Mouse (Mus musculus): ENCODE data around the gene Arhgef40. TPM values are rescaled to one million over a fixed set of nuclear protein-coding genes. Genes with fewer than 3 reads are reported as not detected.

Gene Arhgef40
- total and polyA plus RNA-seq, 3 experiments: 27.2 to 49.0 (median 27.8) TPM

- no peak for DNase-seq
- WGBS: 93% methylated on average over 8 of the region's 8 CpGs
These were observed 37.2 kb downstream of the Arhgef40 start for GRCm38 (mm10) chr14:52021568-52022212.

GRCm38 (mm10) chr14:52022244-52022708, 37.8 kb downstream of the Arhgef40 start:
- H3K4me1 ChIP-seq (ENCODE audit: control insufficient read depth, insufficient read depth, low read length): peaks cover 9% of the 10 kb centered on the region
- H3K27me3 ChIP-seq (ENCODE audit: control insufficient read depth, insufficient read depth, low read length): no peaks in the 10 kb centered on the region
- no peak for DNase-seq
- peak overlapping the region; percentile 72 for H3K27ac ChIP-seq
- no peaks in the 10 kb centered on the region for H3K36me3 ChIP-seq (ENCODE audit: control insufficient read depth, insufficient read depth, low read length)
- TF ChIP-seq EP300 (IDR thresholded peaks at IDR 0.05; ENCODE audit: insufficient read depth, low read depth, low read length) (no peak), POLR2A (IDR thresholded peaks at IDR 0.05; ENCODE audit: insufficient read depth, low read depth, low read length) (no peak)
- no peak overlapping the region for H3K9ac ChIP-seq (ENCODE audit: low read depth, low read length)
- no peaks in the 10 kb centered on the region for H3K79me2 ChIP-seq (replicated peaks; ENCODE audit: control insufficient read depth, insufficient read depth, low read length)
- intact Hi-C loops (cut with DNase I): no loop called here
- H3K4me3 ChIP-seq: peak overlapping the region; percentile 47; the same call in 1 of the 2 replicates
- WGBS: 67% methylated on average over 3 of the region's 3 CpGs

More at GRCm38 (mm10) chr14:52021568-52022212, 37.2 kb downstream of the Arhgef40 start:
- Histone ChIP-seq H3K9ac (ENCODE audit: low read depth, low read length) (no peak overlapping the region), H3K36me3 (ENCODE audit: control insufficient read depth, insufficient read depth, low read length) (no peaks in the 10 kb centered on the region), H3K27me3 (ENCODE audit: control insufficient read depth, insufficient read depth, low read length) (no peaks in the 10 kb centered on the region), H3K79me2 (replicated peaks; ENCODE audit: control insufficient read depth, insufficient read depth, low read length) (no peaks in the 10 kb centered on the region), H3K4me3 (no peak overlapping the region), H3K4me1 (ENCODE audit: control insufficient read depth, insufficient read depth, low read length) (peaks cover 9% of the 10 kb centered on the region), H3K27ac (no peak overlapping the region)
- TF ChIP-seq CTCF (IDR thresholded peaks at IDR 0.05): no peak
- TF ChIP-seq POLR2A (IDR thresholded peaks at IDR 0.05; ENCODE audit: insufficient read depth, low read depth, low read length): no peak
- no peak for TF ChIP-seq EP300 (IDR thresholded peaks at IDR 0.05; ENCODE audit: insufficient read depth, low read depth, low read length)
- intact Hi-C loops (cut with DNase I): no loop called here

GRCm38 (mm10) chr14:52022709-52023459, 38.4 kb downstream of the Arhgef40 start:
- peak overlapping the region; percentile 72 for H3K27ac ChIP-seq
- H3K4me1 ChIP-seq (ENCODE audit: control insufficient read depth, insufficient read depth, low read length): peaks cover 9% of the 10 kb centered on the region
- intact Hi-C loops (cut with DNase I): loop anchor here (1.0 kb wide), 1 partner anchor 120 kb away; no protein-coding TSS in a partner anchor
- H3K4me3 ChIP-seq: peak overlapping the region; percentile 47
- TF ChIP-seq EP300 (IDR thresholded peaks at IDR 0.05; ENCODE audit: insufficient read depth, low read depth, low read length): peak; percentile 52; the same call in 1 of the 2 replicates
- peak; percentile 74 for TF ChIP-seq POLR2A (IDR thresholded peaks at IDR 0.05; ENCODE audit: insufficient read depth, low read depth, low read length)
- peak; percentile 90 for TF ChIP-seq CTCF (IDR thresholded peaks at IDR 0.05)
- H3K36me3 ChIP-seq (ENCODE audit: control insufficient read depth, insufficient read depth, low read length): no peaks in the 10 kb centered on the region
- H3K79me2 ChIP-seq (replicated peaks; ENCODE audit: control insufficient read depth, insufficient read depth, low read length): no peaks in the 10 kb centered on the region
- WGBS: 4% methylated on average over 23 of the region's 23 CpGs
- DNase-seq: peak; percentile 86 to 88
- peak overlapping the region; percentile 28 for H3K9ac ChIP-seq (ENCODE audit: low read depth, low read length)
- no peaks in the 10 kb centered on the region for H3K27me3 ChIP-seq (ENCODE audit: control insufficient read depth, insufficient read depth, low read length)

GRCm38 (mm10) chr14:52024133-52024532, 39.6 kb downstream of the Arhgef40 start:
- H3K27me3 ChIP-seq (ENCODE audit: control insufficient read depth, insufficient read depth, low read length): no peaks in the 10 kb centered on the region
- intact Hi-C loops (cut with DNase I): no loop called here
- H3K4me1 ChIP-seq (ENCODE audit: control insufficient read depth, insufficient read depth, low read length): peaks cover 7% of the 10 kb centered on the region
- no peak overlapping the region for H3K9ac ChIP-seq (ENCODE audit: low read depth, low read length)
- H3K79me2 ChIP-seq (replicated peaks; ENCODE audit: control insufficient read depth, insufficient read depth, low read length): no peaks in the 10 kb centered on the region
- TF ChIP-seq POLR2A (IDR thresholded peaks at IDR 0.05; ENCODE audit: insufficient read depth, low read depth, low read length) (no peak), EP300 (IDR thresholded peaks at IDR 0.05; ENCODE audit: insufficient read depth, low read depth, low read length) (no peak), CTCF (IDR thresholded peaks at IDR 0.05) (no peak)
- H3K27ac ChIP-seq: no peak overlapping the region
- no peak overlapping the region for H3K4me3 ChIP-seq
- no peaks in the 10 kb centered on the region for H3K36me3 ChIP-seq (ENCODE audit: control insufficient read depth, insufficient read depth, low read length)
- no peak for DNase-seq
- 69% methylated on average over 2 of the region's 2 CpGs for WGBS

- no peaks in the 10 kb centered on the region for H3K36me3 ChIP-seq (ENCODE audit: control insufficient read depth, insufficient read depth, low read length)
- H3K4me1 ChIP-seq (ENCODE audit: control insufficient read depth, insufficient read depth, low read length): peaks cover 5% of the 10 kb centered on the region
- H3K79me2 ChIP-seq (replicated peaks; ENCODE audit: control insufficient read depth, insufficient read depth, low read length): no peaks in the 10 kb centered on the region
- DNase-seq: no peak
- WGBS: 75% methylated on average over 4 of the region's 4 CpGs
- no peak overlapping the region for H3K9ac ChIP-seq (ENCODE audit: low read depth, low read length)
- H3K27ac ChIP-seq: no peak overlapping the region
- H3K4me3 ChIP-seq: no peak overlapping the region
- intact Hi-C loops (cut with DNase I): no loop called here
- no peak for TF ChIP-seq EP300 (IDR thresholded peaks at IDR 0.05; ENCODE audit: insufficient read depth, low read depth, low read length)
- TF ChIP-seq CTCF (IDR thresholded peaks at IDR 0.05): no peak
- no peak for TF ChIP-seq POLR2A (IDR thresholded peaks at IDR 0.05; ENCODE audit: insufficient read depth, low read depth, low read length)
- H3K27me3 ChIP-seq (ENCODE audit: control insufficient read depth, insufficient read depth, low read length): no peaks in the 10 kb centered on the region
These were observed 41.8 kb downstream of the Arhgef40 start for GRCm38 (mm10) chr14:52026342-52026741.

GRCm38 (mm10) chr14:52035926-52036325, 51.4 kb downstream of the Arhgef40 start:
- Histone ChIP-seq H3K4me1 (ENCODE audit: control insufficient read depth, insufficient read depth, low read length) (no peaks in the 10 kb centered on the region), H3K9ac (ENCODE audit: low read depth, low read length) (no peak overlapping the region), H3K27ac (no peak overlapping the region), H3K79me2 (replicated peaks; ENCODE audit: control insufficient read depth, insufficient read depth, low read length) (no peaks in the 10 kb centered on the region), H3K4me3 (no peak overlapping the region), H3K27me3 (ENCODE audit: control insufficient read depth, insufficient read depth, low read length) (no peaks in the 10 kb centered on the region), H3K36me3 (ENCODE audit: control insufficient read depth, insufficient read depth, low read length) (no peaks in the 10 kb centered on the region)
- TF ChIP-seq CTCF (IDR thresholded peaks at IDR 0.05): no peak
- TF ChIP-seq POLR2A (IDR thresholded peaks at IDR 0.05; ENCODE audit: insufficient read depth, low read depth, low read length): no peak
- TF ChIP-seq EP300 (IDR thresholded peaks at IDR 0.05; ENCODE audit: insufficient read depth, low read depth, low read length): no peak
- no peak for DNase-seq
- 88% methylated on average over 6 of the region's 6 CpGs for WGBS
- intact Hi-C loops (cut with DNase I): no loop called here

All from heart, adult 2 months (tissue).